Mouse (Mus musculus) lung, postnatal 0 days (tissue): ENCODE measurements around the gene Krtap3-2. TPM values are rescaled to one million over a fixed set of nuclear protein-coding genes. Genes with fewer than 3 reads are reported as not detected.
A peak's percentile ranks its signal among the peaks of the same experiment; 100 is the strongest.

Source experiments
- ATAC-seq: fragments of 200-750 bp; cut with Nextera tagmentation; 2 replicates; pipeline ENCODE4 v1.8.0; 2017; ENCODE audit warnings: moderate library complexity
- DNase-seq: peaks from one replicate; pipeline ENCODE4 v3.0.0-alpha.2; 2016; ENCODE audit warnings: low spot score
- H3K27ac ChIP-seq: fragments of 300-500 bp; sonication (generic); 2 replicates; pipeline ENCODE4 v1.5.1; 2014; ENCODE audit warnings: antibody characterized with exemption, mild to moderate bottlenecking, low read length, mixed read lengths
- H3K27me3 ChIP-seq: fragments of 300-500 bp; sonication (generic); replicated peaks from 2 replicates; pipeline ENCODE4 v1.6.1; 2014; ENCODE audit warnings: low read length, mixed read lengths; ENCODE audit not compliant: insufficient read depth
- H3K36me3 ChIP-seq: fragments of 300-500 bp; sonication (generic); 2 replicates; pipeline ENCODE4 v1.6.1; 2014; ENCODE audit warnings: low read length, mixed read lengths; ENCODE audit not compliant: insufficient read depth
- H3K4me1 ChIP-seq: fragments of 300-500 bp; sonication (generic); 2 replicates; pipeline ENCODE4 v1.6.1; 2014; ENCODE audit warnings: antibody characterized with exemption, low read depth, low read length, mixed read lengths; ENCODE audit not compliant: insufficient read depth
- H3K4me2 ChIP-seq: fragments of 300-500 bp; sonication (generic); replicated peaks from 2 replicates; pipeline ENCODE4 v1.6.1; 2014; ENCODE audit warnings: low read depth, mild to moderate bottlenecking, low read length, moderate library complexity, mixed read lengths
- H3K4me3 ChIP-seq: fragments of 300-500 bp; sonication (generic); 2 replicates; pipeline ENCODE4 v1.5.1; 2014; ENCODE audit warnings: low read depth, low read length
- H3K9ac ChIP-seq: fragments of 300-500 bp; sonication (generic); replicated peaks from 2 replicates; pipeline ENCODE4 v1.6.1; 2014; ENCODE audit warnings: low read depth, mild to moderate bottlenecking
- H3K9me3 ChIP-seq: fragments of 300-500 bp; sonication (generic); 2 replicates; pipeline ENCODE4 v1.6.1; 2016; ENCODE audit warnings: low read length, mixed read lengths
- CTCF ChIP-seq: IDR thresholded peaks from 2 replicates; pipeline ENCODE4 v1.5.1; 2016; ENCODE audit warnings: antibody characterized with exemption, mild to moderate bottlenecking
- EP300 ChIP-seq: IDR thresholded peaks from 2 replicates; pipeline ENCODE4 v1.6.1; 2016; ENCODE audit warnings: antibody characterized with exemption, mild to moderate bottlenecking, control low read depth
- WGBS: fragments of 180-500 bp; shearing (Covaris S2); extraction: QIAGEN DNeasy Blood & Tissue Kit; methylation state at CpG from one replicate; pipeline ENCODE4 v1.1.7; 2014; 5-methylcytosine and 5-hydroxymethylcytosine counted together
- polyA plus RNA-seq: library from polyadenylated mRNA; unstranded; fragments of >200 nt; fragmentation: Nextera tagmentation; extraction: Ambion mirVana; gene quantifications from 2 replicates; pipeline ENCODE4 v1.2.1, GENCODE M21; 2015

Krtap3-2 gene
- polyA plus RNA-seq, 1 experiment from 2014 or later = not detected

- ATAC-seq (no peak), DNase-seq (no peak)
- Histone ChIP-seq H3K36me3 (no peaks in the 10 kb centered on the region), H3K27me3 (no peaks in the 10 kb centered on the region), H3K9me3 (no peaks in the 10 kb centered on the region), H3K4me1 (no peaks in the 10 kb centered on the region), H3K4me3 (no peak overlapping the region), H3K4me2 (no peak overlapping the region), H3K9ac (no peak overlapping the region), H3K27ac (no peak overlapping the region)
- TF ChIP-seq CTCF (no peak), EP300 (no peak)
- WGBS = 71% methylated on average over 5 of the region's 5 CpGs
Measured at GRCm38 (mm10) chr11:99581051-99581450, 24.4 kb upstream of the Krtap3-2 start.

- DNase-seq = no peak
- no peak within 1 kb of the TSS for H3K4me2 ChIP-seq
- H3K36me3 ChIP-seq = no peaks in the 10 kb centered on the region
- H3K4me1 ChIP-seq = no peaks in the 10 kb centered on the region
- no peaks in the 10 kb centered on the region for H3K27me3 ChIP-seq
- H3K9ac ChIP-seq = no peak within 1 kb of the TSS
- 85% methylated on average over 6 of the region's 6 CpGs for WGBS
- TF ChIP-seq EP300 (no peak), CTCF (no peak)
- no peaks in the 10 kb centered on the region for H3K9me3 ChIP-seq
- no peak within 1 kb of the TSS for H3K4me3 ChIP-seq
- no peak within 1 kb of the TSS for H3K27ac ChIP-seq
- ATAC-seq = no peak
Measured at GRCm38 (mm10) chr11:99580636-99581035, 24.0 kb upstream of the Krtap3-2 start, which contains the start of gene Krtap1-5. TSS of gene Krtap1-5 (minus strand) at chr11:99581016.

DNA sequence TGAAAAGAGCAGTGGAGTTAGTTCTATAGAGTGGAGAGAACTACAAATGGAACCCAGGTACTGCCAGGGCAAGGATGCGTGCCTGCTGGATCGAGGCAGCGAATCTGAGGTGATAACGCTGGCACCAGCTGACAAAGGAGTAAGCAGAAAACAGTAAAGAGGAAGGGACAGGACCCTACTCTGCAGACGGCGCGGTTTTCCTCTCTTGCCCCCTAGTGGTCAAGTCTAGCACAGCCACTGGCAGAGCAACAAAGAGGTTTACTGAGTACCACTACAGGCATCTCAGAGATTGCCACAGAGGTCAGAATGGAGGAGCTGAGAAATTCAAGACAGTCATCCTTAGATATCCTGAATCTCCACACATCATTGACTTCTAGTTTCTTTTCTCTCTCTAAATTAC is 17.5 kb upstream of the Krtap3-2 start:
- 0% methylated on average over 7 of the region's 7 CpGs for WGBS
- no peak overlapping the region for H3K27ac ChIP-seq
- no peaks in the 10 kb centered on the region for H3K9me3 ChIP-seq
- H3K4me2 ChIP-seq = peak overlapping the region; percentile 32; the same call in 1 of the 2 replicates
- no peak for TF ChIP-seq EP300
- TF ChIP-seq CTCF = peak; percentile 92
- DNase-seq (peak; percentile 83), ATAC-seq (peak; percentile 77)
- H3K27me3 ChIP-seq = no peaks in the 10 kb centered on the region
- no peak overlapping the region for H3K9ac ChIP-seq
- H3K36me3 ChIP-seq = no peaks in the 10 kb centered on the region
- H3K4me1 ChIP-seq = no peaks in the 10 kb centered on the region
- H3K4me3 ChIP-seq = no peak overlapping the region

DNA sequence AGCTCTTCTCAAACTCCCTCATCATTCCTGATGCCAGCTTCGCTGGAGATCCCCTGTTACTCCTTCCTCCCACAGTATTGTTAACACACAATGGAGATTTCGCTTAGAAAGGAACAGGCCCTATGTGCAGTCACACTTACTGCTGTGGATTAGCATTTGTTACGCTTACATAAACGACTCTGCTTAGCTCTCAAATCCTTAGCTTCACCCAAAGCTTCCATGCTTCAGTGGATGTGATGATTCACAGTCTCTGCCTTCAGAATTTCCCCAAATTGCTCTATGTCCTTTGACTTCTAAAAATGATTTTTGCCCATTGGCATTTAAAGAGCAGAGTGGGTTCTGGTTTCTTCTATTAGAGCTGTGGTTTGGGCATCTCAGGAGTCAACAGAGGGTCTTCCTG is 16.5 kb upstream of the Krtap3-2 start:
- Histone ChIP-seq H3K4me1 (no peaks in the 10 kb centered on the region), H3K9me3 (no peaks in the 10 kb centered on the region), H3K4me2 (no peak overlapping the region), H3K27me3 (no peaks in the 10 kb centered on the region), H3K36me3 (no peaks in the 10 kb centered on the region), H3K27ac (no peak overlapping the region), H3K4me3 (no peak overlapping the region), H3K9ac (no peak overlapping the region)
- TF ChIP-seq EP300 = no peak
- no peak for TF ChIP-seq CTCF
- DNase-seq (no peak), ATAC-seq (no peak)
- 60% methylated on average over 4 of the region's 4 CpGs for WGBS

DNA sequence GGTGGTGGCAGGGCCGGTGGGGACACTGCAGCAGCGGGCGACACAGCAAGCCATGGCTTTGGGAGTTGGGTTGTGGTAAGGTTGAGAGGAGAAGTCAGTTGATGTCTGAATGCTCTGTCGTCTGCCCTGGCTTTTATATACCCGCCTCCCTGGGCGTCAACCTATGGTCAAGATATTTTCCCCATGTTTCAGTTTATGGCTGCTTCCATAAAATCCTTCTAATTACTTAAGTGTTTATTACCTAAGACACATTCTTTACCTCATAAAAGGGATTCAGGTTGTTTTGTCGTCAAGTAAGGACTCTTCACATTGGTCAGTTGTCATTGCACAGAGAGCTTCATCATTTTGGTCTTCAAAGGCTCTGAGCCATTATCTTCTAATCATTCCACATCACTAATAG is 9.9 kb upstream of the Krtap3-2 start, which contains the start of gene Krtap3-1:
TSS of gene Krtap3-1 (minus strand) at position 101 of the 400 bp plus-strand sequence.
- TF ChIP-seq EP300 (no peak), CTCF (no peak)
- Histone ChIP-seq H3K36me3 (no peaks in the 10 kb centered on the region), H3K4me3 (no peak within 1 kb of the TSS), H3K9ac (no peak within 1 kb of the TSS), H3K9me3 (no peaks in the 10 kb centered on the region), H3K4me2 (no peak within 1 kb of the TSS), H3K27ac (no peak within 1 kb of the TSS), H3K27me3 (no peaks in the 10 kb centered on the region), H3K4me1 (no peaks in the 10 kb centered on the region)
- DNase-seq = no peak
- WGBS = 94% methylated on average over 7 of the region's 7 CpGs
- ATAC-seq = no peak

DNA sequence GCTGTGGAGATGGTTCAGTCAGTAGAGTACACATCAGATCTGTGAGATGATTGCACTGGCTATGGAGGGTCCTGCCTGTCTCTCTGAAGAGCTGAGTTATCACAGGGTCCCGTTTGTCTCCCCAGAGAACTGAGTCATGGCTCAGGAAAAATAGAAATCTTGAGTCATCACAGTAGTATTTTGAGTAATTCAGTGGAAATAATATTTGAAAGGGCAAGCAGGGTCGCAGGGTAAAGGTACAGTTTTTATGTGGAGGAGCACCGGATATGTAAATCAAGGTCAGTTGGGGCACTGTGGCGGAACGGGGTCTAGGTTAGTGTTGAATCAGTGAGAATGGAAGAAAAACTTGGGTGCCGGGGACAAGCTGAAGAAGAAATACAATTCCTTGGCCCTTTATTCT is 5.9 kb upstream of the Krtap3-2 start:
- no peaks in the 10 kb centered on the region for H3K9me3 ChIP-seq
- H3K4me2 ChIP-seq = no peak overlapping the region
- ATAC-seq (no peak), DNase-seq (no peak)
- H3K4me1 ChIP-seq = no peaks in the 10 kb centered on the region
- WGBS = 77% methylated on average over 6 of the region's 6 CpGs
- H3K27me3 ChIP-seq = no peaks in the 10 kb centered on the region
- TF ChIP-seq EP300 (no peak), CTCF (no peak)
- H3K4me3 ChIP-seq = no peak overlapping the region
- no peak overlapping the region for H3K9ac ChIP-seq
- no peaks in the 10 kb centered on the region for H3K36me3 ChIP-seq
- no peak overlapping the region for H3K27ac ChIP-seq

GRCm38 (mm10) chr11:99559366-99559765 is 2.7 kb upstream of the Krtap3-2 start, which contains the start of gene Gm11939:
TSS of gene Gm11939 (minus strand) at chr11:99559466.
- H3K27me3 ChIP-seq = no peaks in the 10 kb centered on the region
- H3K9me3 ChIP-seq = no peaks in the 10 kb centered on the region
- 82% methylated on average over 9 of the region's 9 CpGs for WGBS
- no peak for ATAC-seq
- no peak within 1 kb of the TSS for H3K4me2 ChIP-seq
- DNase-seq = no peak
- no peak within 1 kb of the TSS for H3K4me3 ChIP-seq
- no peak within 1 kb of the TSS for H3K27ac ChIP-seq
- no peak within 1 kb of the TSS for H3K9ac ChIP-seq
- no peaks in the 10 kb centered on the region for H3K4me1 ChIP-seq
- no peak for TF ChIP-seq EP300
- TF ChIP-seq CTCF = no peak
- H3K36me3 ChIP-seq = no peaks in the 10 kb centered on the region
